Mouse (Mus musculus): ENCODE measurements around the gene Fkbp2. TPM values are rescaled to one million over a fixed set of nuclear protein-coding genes. Genes with fewer than 3 reads are reported as not detected.

The Fkbp2 gene
- total and polyA plus RNA-seq, 2 experiments, result 60.0 to 92.8 TPM

- under 1% methylated on average over 83 of the region's 83 CpGs for WGBS
- peak; percentile 75 for DNase-seq (ENCODE audit: extremely low read depth, low read depth, low spot score)
These were observed 38.7 kb downstream of the Fkbp2 start, which contains the start of gene Bad for GRCm38 (mm10) chr19:6941372-6942248. TSS of gene Bad (plus strand) at chr19:6941861.

GRCm38 (mm10) chr19:6940396-6941351 lies 39.6 kb downstream of the Fkbp2 start:
- Histone ChIP-seq H3K4me1 (ENCODE audit: control insufficient read depth, insufficient read depth, low read length) (peaks cover 23% of the 10 kb centered on the region), H3K36me3 (ENCODE audit: control insufficient read depth, insufficient read depth, low read length) (no peaks in the 10 kb centered on the region), H3K9ac (ENCODE audit: low read depth, low read length) (peak overlapping the region; percentile 91), H3K79me2 (ENCODE audit: control insufficient read depth, insufficient read depth, low read length) (peaks cover 8% of the 10 kb centered on the region), H3K4me3 (ENCODE audit: insufficient read depth, low read depth, low read length) (peak overlapping the region; percentile 85), H3K27ac (replicated peaks; ENCODE audit: insufficient read depth, low read depth, low read length) (peak overlapping the region; percentile 68), H3K27me3 (ENCODE audit: control insufficient read depth, insufficient read depth, low read length) (no peaks in the 10 kb centered on the region)
- no peak for DNase-seq (ENCODE audit: extremely low read depth, low read depth, low spot score)
- 25% methylated on average over 29 of the region's 29 CpGs for WGBS
- TF ChIP-seq POLR2A (IDR thresholded peaks at IDR 0.05; ENCODE audit: extremely low read depth, insufficient read depth, low read length) (no peak), CTCF (IDR thresholded peaks at IDR 0.05; ENCODE audit: low read depth, low read length) (no peak)

More at GRCm38 (mm10) chr19:6941372-6942248, 38.7 kb downstream of the Fkbp2 start, which contains the start of gene Bad:
- peak within 1 kb of the TSS; percentile 85 for H3K4me3 ChIP-seq (ENCODE audit: insufficient read depth, low read depth, low read length)
- no peaks in the 10 kb centered on the region for H3K36me3 ChIP-seq (ENCODE audit: control insufficient read depth, insufficient read depth, low read length)
- H3K4me1 ChIP-seq (ENCODE audit: control insufficient read depth, insufficient read depth, low read length), result peaks cover 23% of the 10 kb centered on the region
- peaks cover 8% of the 10 kb centered on the region for H3K79me2 ChIP-seq (ENCODE audit: control insufficient read depth, insufficient read depth, low read length)
- peak; percentile 34; the same call in 1 of the 2 replicates for TF ChIP-seq POLR2A (IDR thresholded peaks at IDR 0.05; ENCODE audit: extremely low read depth, insufficient read depth, low read length)
- TF ChIP-seq CTCF (IDR thresholded peaks at IDR 0.05; ENCODE audit: low read depth, low read length), result peak; percentile 2; the same call in 1 of the 2 replicates
- H3K9ac ChIP-seq (ENCODE audit: low read depth, low read length), result peak within 1 kb of the TSS; percentile 91
- H3K27ac ChIP-seq (replicated peaks; ENCODE audit: insufficient read depth, low read depth, low read length), result peak within 1 kb of the TSS; percentile 88
- no peaks in the 10 kb centered on the region for H3K27me3 ChIP-seq (ENCODE audit: control insufficient read depth, insufficient read depth, low read length)

DNA sequence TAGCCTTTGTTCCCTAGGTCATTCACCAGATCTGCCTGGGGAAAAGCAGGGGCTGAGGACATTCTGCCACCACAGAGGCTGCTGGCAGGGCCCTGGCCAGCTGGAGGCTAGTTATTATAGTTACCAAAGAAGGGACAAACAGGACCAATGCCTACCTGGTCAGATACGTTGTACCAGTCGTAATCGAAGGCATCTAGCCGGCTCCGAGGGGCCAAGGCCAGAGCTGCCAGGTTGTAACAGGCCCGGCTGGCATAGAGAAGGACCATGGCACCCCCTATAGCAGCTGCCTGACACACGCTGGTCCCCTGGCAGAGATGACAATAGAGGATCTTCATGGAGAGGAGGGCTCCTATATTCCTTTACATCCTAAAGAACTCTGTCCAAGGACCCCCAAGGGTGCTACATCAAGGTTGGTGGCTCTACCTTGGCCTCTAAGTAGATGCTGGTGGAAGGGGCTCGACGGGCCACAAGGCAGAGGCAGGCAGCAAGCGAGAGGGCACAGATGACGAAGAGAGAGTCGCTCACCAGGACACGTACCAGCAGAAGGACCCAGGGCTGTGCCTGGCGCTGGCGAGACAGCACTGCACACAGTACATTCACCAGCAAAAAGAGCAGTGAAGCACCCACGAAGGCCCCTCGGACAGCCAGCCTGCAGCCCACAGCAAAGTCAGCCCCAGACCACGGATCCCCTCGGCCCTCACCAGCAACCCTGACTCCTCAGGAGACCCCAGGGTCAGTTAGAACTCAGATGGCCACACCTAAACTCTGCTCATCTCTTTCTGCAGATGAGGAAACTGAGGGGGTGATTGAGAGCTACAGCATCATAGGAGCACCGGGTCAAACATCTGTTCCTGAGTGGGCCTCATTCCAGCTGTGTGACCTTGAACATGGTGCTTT lies 40.9 kb downstream of the Fkbp2 start:
- no peak overlapping the region for H3K9ac ChIP-seq (ENCODE audit: low read depth, low read length)
- no peak overlapping the region for H3K4me3 ChIP-seq (ENCODE audit: insufficient read depth, low read depth, low read length)
- peaks cover under 1% of the 10 kb centered on the region for H3K27me3 ChIP-seq (ENCODE audit: control insufficient read depth, insufficient read depth, low read length)
- peaks cover 8% of the 10 kb centered on the region for H3K79me2 ChIP-seq (ENCODE audit: control insufficient read depth, insufficient read depth, low read length)
- 90% methylated on average over 20 of the region's 20 CpGs for WGBS
- peaks cover 23% of the 10 kb centered on the region for H3K4me1 ChIP-seq (ENCODE audit: control insufficient read depth, insufficient read depth, low read length)
- no peaks in the 10 kb centered on the region for H3K36me3 ChIP-seq (ENCODE audit: control insufficient read depth, insufficient read depth, low read length)
- H3K27ac ChIP-seq (replicated peaks; ENCODE audit: insufficient read depth, low read depth, low read length), result no peak overlapping the region
- TF ChIP-seq CTCF (IDR thresholded peaks at IDR 0.05; ENCODE audit: low read depth, low read length), result no peak
- no peak for TF ChIP-seq POLR2A (IDR thresholded peaks at IDR 0.05; ENCODE audit: extremely low read depth, insufficient read depth, low read length)
- no peak for DNase-seq (ENCODE audit: extremely low read depth, low read depth, low spot score)

GRCm38 (mm10) chr19:6937541-6938465 lies 42.5 kb downstream of the Fkbp2 start:
- Histone ChIP-seq H3K9ac (ENCODE audit: low read depth, low read length) (no peak overlapping the region), H3K27ac (replicated peaks; ENCODE audit: insufficient read depth, low read depth, low read length) (peak overlapping the region; percentile 52), H3K27me3 (ENCODE audit: control insufficient read depth, insufficient read depth, low read length) (peaks cover 10% of the 10 kb centered on the region), H3K4me1 (ENCODE audit: control insufficient read depth, insufficient read depth, low read length) (peaks cover 21% of the 10 kb centered on the region), H3K36me3 (ENCODE audit: control insufficient read depth, insufficient read depth, low read length) (no peaks in the 10 kb centered on the region), H3K4me3 (ENCODE audit: insufficient read depth, low read depth, low read length) (no peak overlapping the region), H3K79me2 (ENCODE audit: control insufficient read depth, insufficient read depth, low read length) (peaks cover 4% of the 10 kb centered on the region)
- no peak for TF ChIP-seq CTCF (IDR thresholded peaks at IDR 0.05; ENCODE audit: low read depth, low read length)
- WGBS, result 30% methylated on average over 16 of the region's 16 CpGs
- peak; percentile 90 for DNase-seq (ENCODE audit: extremely low read depth, low read depth, low spot score)
